Mouse (Mus musculus): Measurements from ENCODE around the gene Serpina1d. TPM values are rescaled to one million over a fixed set of nuclear protein-coding genes. Genes with fewer than 3 reads are reported as not detected.

The Serpina1d gene
- 3,563 TPM for polyA plus RNA-seq (2014; fragmentation: Illumina TruSeq; extraction: RNeasy Lipid Tissue Mini Kit (QIAGEN cat#74804); ENCODE audit: low read depth, low replicate concordance)

DNA sequence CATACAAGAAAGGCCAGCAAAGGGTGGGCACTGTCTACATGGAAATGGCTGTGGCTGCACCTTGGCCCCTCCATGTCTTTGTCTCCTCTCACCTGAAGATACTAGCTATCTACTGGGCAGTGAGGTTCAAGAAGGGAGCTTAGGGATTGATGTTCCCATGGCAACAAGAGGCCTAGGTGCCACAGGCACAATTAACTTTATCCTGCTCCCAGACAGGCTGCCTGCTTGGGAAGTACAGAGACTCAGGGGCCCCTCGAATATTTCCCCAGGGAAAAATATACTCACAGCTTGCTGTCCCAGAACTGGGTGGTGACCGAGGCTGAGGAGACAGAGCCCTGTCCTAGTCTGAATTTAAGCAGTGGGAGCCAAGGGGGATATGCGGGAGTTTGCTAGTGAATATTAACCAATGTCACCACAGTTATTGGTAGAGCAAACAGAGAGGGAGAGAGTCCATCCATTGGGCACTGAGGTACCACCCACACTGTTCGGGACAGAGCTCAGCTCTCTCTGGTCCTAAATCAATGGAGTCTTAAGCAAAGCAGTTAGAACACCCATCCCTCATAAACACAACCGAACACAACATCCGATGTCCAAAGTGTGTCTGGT is at the start of gene Serpina1d:
Gene Serpina1d, minus strand, starts transcription at position 347 of the 606 bp plus-strand sequence.

Other genes with a start within 250 kb of the Serpina1d start
- 9.8 TPM for gene Ppp4r4, start 241.3 kb downstream of the Serpina1d start, polyA plus RNA-seq (2014; fragmentation: Illumina TruSeq; extraction: RNeasy Lipid Tissue Mini Kit (QIAGEN cat#74804); ENCODE audit: low read depth, low replicate concordance)
- 69.6 TPM for gene Serpina10, start 142.1 kb downstream of the Serpina1d start, polyA plus RNA-seq (2014; fragmentation: Illumina TruSeq; extraction: RNeasy Lipid Tissue Mini Kit (QIAGEN cat#74804); ENCODE audit: low read depth, low replicate concordance)
- 309 TPM for gene Serpina6, start 116.4 kb downstream of the Serpina1d start, polyA plus RNA-seq (2014; fragmentation: Illumina TruSeq; extraction: RNeasy Lipid Tissue Mini Kit (QIAGEN cat#74804); ENCODE audit: low read depth, low replicate concordance)
- gene Serpina16, start 97.5 kb downstream of the Serpina1d start, polyA plus RNA-seq (2014; fragmentation: Illumina TruSeq; extraction: RNeasy Lipid Tissue Mini Kit (QIAGEN cat#74804); ENCODE audit: low read depth, low replicate concordance): not detected
- gene Serpina1f, start 78.1 kb downstream of the Serpina1d start, polyA plus RNA-seq (2014; fragmentation: Illumina TruSeq; extraction: RNeasy Lipid Tissue Mini Kit (QIAGEN cat#74804); ENCODE audit: low read depth, low replicate concordance): not detected
- gene Serpina1b, start 56.8 kb upstream of the Serpina1d start, polyA plus RNA-seq (2014; fragmentation: Illumina TruSeq; extraction: RNeasy Lipid Tissue Mini Kit (QIAGEN cat#74804); ENCODE audit: low read depth, low replicate concordance): 5,433 TPM
- 4,926 TPM for gene Serpina1a, start 90.0 kb upstream of the Serpina1d start, polyA plus RNA-seq (2014; fragmentation: Illumina TruSeq; extraction: RNeasy Lipid Tissue Mini Kit (QIAGEN cat#74804); ENCODE audit: low read depth, low replicate concordance)
- gene Serpina1c, start 131.3 kb upstream of the Serpina1d start, polyA plus RNA-seq (2014; fragmentation: Illumina TruSeq; extraction: RNeasy Lipid Tissue Mini Kit (QIAGEN cat#74804); ENCODE audit: low read depth, low replicate concordance): 4,710 TPM
- 214 TPM for gene Serpina1e, start 185.4 kb upstream of the Serpina1d start, polyA plus RNA-seq (2014; fragmentation: Illumina TruSeq; extraction: RNeasy Lipid Tissue Mini Kit (QIAGEN cat#74804); ENCODE audit: low read depth, low replicate concordance)
- gene Serpina11, start 216.4 kb upstream of the Serpina1d start, polyA plus RNA-seq (2014; fragmentation: Illumina TruSeq; extraction: RNeasy Lipid Tissue Mini Kit (QIAGEN cat#74804); ENCODE audit: low read depth, low replicate concordance): 6.4 TPM
- gene Serpina9, start 240.2 kb upstream of the Serpina1d start, polyA plus RNA-seq (2014; fragmentation: Illumina TruSeq; extraction: RNeasy Lipid Tissue Mini Kit (QIAGEN cat#74804); ENCODE audit: low read depth, low replicate concordance): 0.37 TPM

Data from liver, adult 10 weeks (tissue).